Mouse (Mus musculus): ENCODE results near the gene Mmp20.

GRCm38 (mm10) chr9:7721543-7721942 is 93.5 kb downstream of the Mmp20 start:
- TF ChIP-seq CTCF (IDR thresholded peaks at IDR 0.05; ENCODE audit: low read depth) = no peak
- peak; percentile 59 for TF ChIP-seq EP300 (optimal IDR thresholded peaks at IDR 0.05)
